Mouse (Mus musculus) cortical plate, adult 2 months (tissue): Measurements from ENCODE around the gene Smim11. TPM values are rescaled to one million over a fixed set of nuclear protein-coding genes. Genes with fewer than 3 reads are reported as not detected.

ENCODE experiments used
- H3K27ac ChIP-seq: fragments of 200-500 bp; 2 replicates; pipeline ENCODE4 v1.5.1; 2012; ENCODE audit warnings: low read length, control low read depth, inconsistent platforms; ENCODE audit not compliant: insufficient read depth
- H3K4me1 ChIP-seq: fragments of 200-500 bp; 2 replicates; pipeline ENCODE4 v1.6.1; 2011; ENCODE audit warnings: low read length; ENCODE audit not compliant: control insufficient read depth, insufficient read depth
- H3K4me3 ChIP-seq: fragments of 200-500 bp; 2 replicates; pipeline ENCODE4 v1.5.1; 2011; ENCODE audit warnings: mild to moderate bottlenecking, low read length, control low read depth; ENCODE audit not compliant: insufficient read depth
- CTCF ChIP-seq: fragments of 200-500 bp; IDR thresholded peaks from 2 replicates; pipeline ENCODE4 v1.5.1; 2011; ENCODE audit warnings: mild to moderate bottlenecking, control low read depth, low read length; ENCODE audit not compliant: insufficient read depth; ENCODE audit errors: extremely low read depth
- POLR2A ChIP-seq: fragments of 200-500 bp; IDR thresholded peaks from 2 replicates; pipeline ENCODE4 v1.6.1; 2011; ENCODE audit warnings: mild to moderate bottlenecking, low read length, control low read depth; ENCODE audit not compliant: insufficient read depth; ENCODE audit errors: extremely low read depth
- polyA plus RNA-seq: library from polyadenylated mRNA; depleted of rRNA; stranded (reverse); fragments of >200 nt; gene quantifications from 2 replicates; pipeline ENCODE4 v1.2.3, GENCODE M21; 2012; rRNA removed

The Smim11 gene
- polyA plus RNA-seq, 1 experiment = 30.2 TPM

DNA sequence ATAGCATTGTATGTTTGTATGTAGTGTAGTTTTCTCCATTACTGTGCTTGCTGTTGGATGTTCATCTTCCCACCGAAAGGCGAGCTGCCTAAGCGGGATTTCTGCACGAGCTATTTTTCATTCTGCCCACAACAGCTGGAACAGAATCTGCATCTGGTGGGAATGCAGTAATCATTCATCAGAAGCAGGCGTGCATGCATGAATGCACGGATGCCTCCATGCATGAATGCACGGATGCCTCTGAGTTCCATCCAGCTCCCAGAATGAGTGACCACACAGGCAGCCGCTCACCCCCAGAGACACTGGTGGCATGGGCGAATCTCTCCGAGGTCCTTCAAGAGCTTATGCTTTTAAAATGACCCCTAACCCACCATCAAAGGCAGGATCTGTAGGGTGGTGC is 56.5 kb downstream of the Smim11 start:
- Histone ChIP-seq H3K27ac (no peak overlapping the region), H3K4me3 (no peak overlapping the region), H3K4me1 (no peaks in the 10 kb centered on the region)
- no peak for TF ChIP-seq CTCF
- TF ChIP-seq POLR2A = no peak

DNA sequence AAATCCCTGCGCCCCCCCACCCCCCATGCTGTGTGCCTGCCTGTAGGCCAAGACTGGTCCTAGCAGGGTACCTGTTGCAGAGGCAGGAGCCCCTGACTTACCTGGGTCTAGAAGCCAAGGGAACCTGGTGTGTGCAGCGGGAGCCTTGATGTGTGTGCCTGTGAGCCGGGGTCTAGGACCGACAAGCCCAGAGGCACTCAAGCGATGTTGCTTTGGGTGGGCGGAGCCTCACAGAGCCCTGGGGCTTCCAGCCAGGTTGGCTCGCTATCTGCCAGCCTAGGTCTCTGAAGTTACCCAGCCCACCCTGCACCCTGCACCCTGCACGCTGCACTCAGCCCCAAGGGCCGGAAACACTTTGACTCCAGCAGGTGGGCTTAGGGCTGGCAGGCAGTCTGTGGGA is 57.6 kb downstream of the Smim11 start:
- Histone ChIP-seq H3K4me1 (no peaks in the 10 kb centered on the region), H3K27ac (no peak overlapping the region), H3K4me3 (no peak overlapping the region)
- TF ChIP-seq CTCF (no peak), POLR2A (no peak)

- Histone ChIP-seq H3K4me3 (no peak within 1 kb of the TSS), H3K4me1 (no peaks in the 10 kb centered on the region), H3K27ac (no peak within 1 kb of the TSS)
- no peak for TF ChIP-seq CTCF
- TF ChIP-seq POLR2A = no peak
Measured at GRCm38 (mm10) chr16:92359229-92359628, 58.1 kb downstream of the Smim11 start, which contains the start of gene Kcne1. Gene Kcne1 (minus strand): TSS chr16:92359468.

DNA sequence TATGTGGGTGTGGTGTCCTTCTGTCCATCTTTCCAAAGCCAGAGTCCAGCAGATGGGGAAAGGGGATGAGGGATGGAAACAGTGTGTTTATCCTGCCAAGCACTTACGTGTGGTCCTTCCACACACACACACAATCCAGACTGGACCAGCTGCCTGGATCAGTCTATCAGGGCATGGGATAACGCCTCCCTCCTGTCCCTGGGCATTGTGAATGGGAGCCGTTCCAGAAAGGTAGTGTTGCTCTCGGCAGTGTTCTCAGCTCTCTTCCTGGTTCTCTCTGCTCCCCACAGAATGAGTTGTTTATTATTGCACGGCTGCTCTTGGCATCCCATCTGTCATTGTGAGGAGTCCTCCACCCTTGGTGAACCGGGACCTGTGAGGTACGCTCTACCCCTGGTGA is 59.6 kb downstream of the Smim11 start:
- TF ChIP-seq POLR2A (no peak), CTCF (no peak)
- Histone ChIP-seq H3K27ac (no peak overlapping the region), H3K4me3 (no peak overlapping the region), H3K4me1 (no peaks in the 10 kb centered on the region)

Other genes with a start within 250 kb of the Smim11 start
- 50.0 and 51.8 TPM in 2 replicates for gene Mrps6, start 243.0 kb upstream of the Smim11 start, polyA plus RNA-seq
- 0.08 and 0.17 TPM in 2 replicates for gene Gm49711, start 243.0 kb upstream of the Smim11 start, polyA plus RNA-seq
- gene Slc5a3, start 243.0 kb upstream of the Smim11 start, polyA plus RNA-seq = 5.0 and 5.1 TPM in 2 replicates
- gene Kcne2, start 8.9 kb upstream of the Smim11 start, polyA plus RNA-seq = 0.33 and 0.38 TPM in 2 replicates
- not detected in 2 replicates for gene Fam243, start 20.2 kb downstream of the Smim11 start, polyA plus RNA-seq
- gene Kcne1, start 58.2 kb downstream of the Smim11 start, polyA plus RNA-seq = not detected in 2 replicates
- 50.0 and 50.9 TPM in 2 replicates for gene Rcan1, start 169.6 kb downstream of the Smim11 start, polyA plus RNA-seq
- gene Clic6, start 184.4 kb downstream of the Smim11 start, polyA plus RNA-seq = 0.38 and 1.5 TPM in 2 replicates